Comparison of ENCODE assay signal across 8 mouse cellular contexts in genomic region chr4:117124518-117125347, GRCm38 (mm10). TPM values are rescaled to one million over a fixed set of nuclear protein-coding genes. Genes with fewer than 3 reads are reported as not detected.
DNase-seq lines count a peak whose midpoint lies in the region; ATAC-seq and TF ChIP-seq lines count a peak whose summit lies in the region.

No protein-coding gene starts in this region.

- H3K9ac ChIP-seq in ES-Bruce4 (ENCODE audit: low read depth, poor library complexity, severe bottlenecking), result peak overlapping the region; percentile 93
- H3K9ac ChIP-seq in forebrain, embryonic 15.5 days (replicated peaks), result peak overlapping the region; percentile 14; the same call in 1 of the 2 replicates
- H3K9ac ChIP-seq in liver, embryonic 15.5 days, result no peak overlapping the region
- H3K9ac ChIP-seq in neural tube, embryonic 13.5 days, result peak overlapping the region; percentile 64

- peak overlapping the region; percentile 81 for H3K4me3 ChIP-seq in ES-Bruce4 (ENCODE audit: low read depth, low read length)
- no peak overlapping the region for H3K4me3 ChIP-seq in forebrain, embryonic 15.5 days
- H3K4me3 ChIP-seq in liver, embryonic 15.5 days (replicated peaks), result no peak overlapping the region; the same call in 1 of the 2 replicates
- no peak overlapping the region for H3K4me3 ChIP-seq in neural tube, embryonic 13.5 days

- H3K27me3 ChIP-seq in ES-Bruce4 (ENCODE audit: control insufficient read depth, insufficient read depth, low read length, poor library complexity, severe bottlenecking), result no peaks in the 10 kb centered on the region
- no peaks in the 10 kb centered on the region for H3K27me3 ChIP-seq in forebrain, embryonic 15.5 days
- no peaks in the 10 kb centered on the region for H3K27me3 ChIP-seq in liver, embryonic 15.5 days
- no peaks in the 10 kb centered on the region for H3K27me3 ChIP-seq in neural tube, embryonic 13.5 days

- H3K4me1 ChIP-seq in ES-Bruce4 (ENCODE audit: control insufficient read depth, insufficient read depth, low read length), result peaks cover 4% of the 10 kb centered on the region
- peaks cover 24% of the 10 kb centered on the region for H3K4me1 ChIP-seq in forebrain, embryonic 15.5 days
- H3K4me1 ChIP-seq in liver, embryonic 15.5 days (replicated peaks), result peaks cover 56% of the 10 kb centered on the region
- H3K4me1 ChIP-seq in neural tube, embryonic 13.5 days (replicated peaks), result peaks cover 29% of the 10 kb centered on the region

- no peak for TF ChIP-seq EP300 in ES-Bruce4 (IDR thresholded peaks at IDR 0.05; ENCODE audit: insufficient read depth, low read depth, low read length)

- H3K4me2 ChIP-seq in forebrain, embryonic 15.5 days (replicated peaks), result no peak overlapping the region
- H3K4me2 ChIP-seq in liver, embryonic 15.5 days, result peak overlapping the region; percentile 41
- H3K4me2 ChIP-seq in neural tube, embryonic 13.5 days, result peak overlapping the region; percentile 24; the same call in 1 of the 2 replicates

- TF ChIP-seq CTCF in ES-Bruce4 (IDR thresholded peaks at IDR 0.05; ENCODE audit: low read depth, low read length), result no peak

- 77% methylated on average over 14 of the region's 14 CpGs for WGBS in forebrain, embryonic 15.5 days
- WGBS in liver, embryonic 15.5 days (ENCODE audit: insufficient replicate concordance), result 11% methylated on average over 14 of the region's 14 CpGs
- 73% methylated on average over 14 of the region's 14 CpGs for WGBS in neural tube, embryonic 13.5 days

- TF ChIP-seq POLR2A in ES-Bruce4 (IDR thresholded peaks at IDR 0.05; ENCODE audit: insufficient read depth, low read length), result no peak

- H3K36me3 ChIP-seq in ES-Bruce4 (ENCODE audit: control insufficient read depth, insufficient read depth, low read length, poor library complexity, severe bottlenecking), result no peaks in the 10 kb centered on the region; the same call in 1 of the 2 replicates
- H3K36me3 ChIP-seq in forebrain, embryonic 15.5 days, result no peaks in the 10 kb centered on the region
- peaks cover 11% of the 10 kb centered on the region; the same call in 1 of the 2 replicates for H3K36me3 ChIP-seq in liver, embryonic 15.5 days (replicated peaks)
- peaks cover 18% of the 10 kb centered on the region for H3K36me3 ChIP-seq in neural tube, embryonic 13.5 days

- peak; percentile 94 for DNase-seq in 416B (ENCODE audit: low read depth)
- peak; percentile 96 for DNase-seq in induced T-regulatory cell, adult 2 months (ENCODE audit: low read depth)
- no peak for DNase-seq in frontal cortex, postnatal 25 days (ENCODE audit: low spot score in 2 of 2)

- no peaks in the 10 kb centered on the region for H3K9me3 ChIP-seq in ES-Bruce4 (replicated peaks; ENCODE audit: control insufficient read depth, insufficient read depth, low read length, poor library complexity, severe bottlenecking)
- H3K9me3 ChIP-seq in forebrain, embryonic 15.5 days, result no peaks in the 10 kb centered on the region
- H3K9me3 ChIP-seq in liver, embryonic 15.5 days (replicated peaks), result no peaks in the 10 kb centered on the region
- H3K9me3 ChIP-seq in neural tube, embryonic 13.5 days, result no peaks in the 10 kb centered on the region

- no peak for ATAC-seq in forebrain, embryonic 15.5 days (replicated peaks)
- no peak for ATAC-seq in liver, embryonic 15.5 days (ENCODE audit: insufficient read depth)
- ATAC-seq in neural tube, embryonic 13.5 days (ENCODE audit: low read depth), result no peak
- no peak for ATAC-seq in frontal cortex, adult (ENCODE audit: low TSS enrichment)

- peak overlapping the region; percentile 95 for H3K27ac ChIP-seq in ES-Bruce4 (ENCODE audit: insufficient read depth, low read length)
- peak overlapping the region; percentile 78 for H3K27ac ChIP-seq in forebrain, embryonic 15.5 days (replicated peaks)
- H3K27ac ChIP-seq in liver, embryonic 15.5 days (replicated peaks), result peak overlapping the region; percentile 78
- H3K27ac ChIP-seq in neural tube, embryonic 13.5 days (replicated peaks), result peak overlapping the region; percentile 87

RNA-seq across cellular contexts. Expression of gene Btbd19, which starts 0.8 kb away (rescaled TPM):
- polyA plus RNA-seq in ES-Bruce4 (2011; ENCODE audit: insufficient read depth, insufficient read length, low read depth, missing spikeins), result 60.9 and 65.8 TPM in 2 replicates
- 4.4 and 4.6 TPM in 2 replicates for polyA plus RNA-seq in forebrain, embryonic 15.5 days (2015; fragmentation: Nextera tagmentation; extraction: Ambion mirVana)
- 2.9 and 3.2 TPM in 2 replicates for polyA plus RNA-seq in liver, embryonic 15.5 days (2015; fragmentation: Nextera tagmentation; extraction: Ambion mirVana)
- 3.2 and 4.7 TPM in 2 replicates for polyA plus RNA-seq in neural tube, embryonic 13.5 days (2015; fragmentation: Nextera tagmentation; extraction: Ambion mirVana)

RNA-seq across cellular contexts. Expression of gene Tctex1d4, which starts 1.9 kb away (rescaled TPM):
- not detected in 2 replicates for polyA plus RNA-seq in ES-Bruce4 (2011; ENCODE audit: insufficient read depth, insufficient read length, low read depth, missing spikeins)
- polyA plus RNA-seq in forebrain, embryonic 15.5 days (2015; fragmentation: Nextera tagmentation; extraction: Ambion mirVana), result 0.37 TPM in 1 of 2 replicates, not detected in the other
- 0.12 TPM in 1 of 2 replicates, not detected in the other for polyA plus RNA-seq in liver, embryonic 15.5 days (2015; fragmentation: Nextera tagmentation; extraction: Ambion mirVana)
- polyA plus RNA-seq in neural tube, embryonic 13.5 days (2015; fragmentation: Nextera tagmentation; extraction: Ambion mirVana), result not detected in 2 replicates

RNA-seq across cellular contexts. Expression of gene Plk3, which starts 9.0 kb away (rescaled TPM):
- polyA plus RNA-seq in ES-Bruce4 (2011; ENCODE audit: insufficient read depth, insufficient read length, low read depth, missing spikeins), result 12.1 and 12.5 TPM in 2 replicates
- polyA plus RNA-seq in forebrain, embryonic 15.5 days (2015; fragmentation: Nextera tagmentation; extraction: Ambion mirVana), result 8.6 and 8.8 TPM in 2 replicates
- polyA plus RNA-seq in liver, embryonic 15.5 days (2015; fragmentation: Nextera tagmentation; extraction: Ambion mirVana), result 2.5 and 3.2 TPM in 2 replicates
- polyA plus RNA-seq in neural tube, embryonic 13.5 days (2015; fragmentation: Nextera tagmentation; extraction: Ambion mirVana), result 16.0 and 20.7 TPM in 2 replicates

RNA-seq across cellular contexts. Expression of gene Ptch2, which starts 28.9 kb away (rescaled TPM):
- polyA plus RNA-seq in ES-Bruce4 (2011; ENCODE audit: insufficient read depth, insufficient read length, low read depth, missing spikeins), result 4.5 and 5.7 TPM in 2 replicates
- 3.6 and 3.8 TPM in 2 replicates for polyA plus RNA-seq in forebrain, embryonic 15.5 days (2015; fragmentation: Nextera tagmentation; extraction: Ambion mirVana)
- 0.56 and 0.66 TPM in 2 replicates for polyA plus RNA-seq in liver, embryonic 15.5 days (2015; fragmentation: Nextera tagmentation; extraction: Ambion mirVana)
- polyA plus RNA-seq in neural tube, embryonic 13.5 days (2015; fragmentation: Nextera tagmentation; extraction: Ambion mirVana), result 6.4 and 7.4 TPM in 2 replicates

RNA-seq across cellular contexts. Expression of gene Rps8, which starts 31.3 kb away (rescaled TPM):
- 2,253 and 2,515 TPM in 2 replicates for polyA plus RNA-seq in ES-Bruce4 (2011; ENCODE audit: insufficient read depth, insufficient read length, low read depth, missing spikeins)
- polyA plus RNA-seq in forebrain, embryonic 15.5 days (2015; fragmentation: Nextera tagmentation; extraction: Ambion mirVana), result 478 and 525 TPM in 2 replicates
- 536 and 611 TPM in 2 replicates for polyA plus RNA-seq in liver, embryonic 15.5 days (2015; fragmentation: Nextera tagmentation; extraction: Ambion mirVana)
- polyA plus RNA-seq in neural tube, embryonic 13.5 days (2015; fragmentation: Nextera tagmentation; extraction: Ambion mirVana), result 493 and 532 TPM in 2 replicates

Comparison
In these comparisons a context has a peak if more than half of its experiments do, and no peak if none do; other contexts are left out.
1. DNase-seq: peak in 416B (single experiment) and induced T-regulatory cell, adult 2 months (single experiment); none in frontal cortex, postnatal 25 days (0 of 2).
2. RNA of gene Btbd19, which starts 0.8 kb away (polyA plus RNA-seq): 60.9 to 65.8 TPM in ES-Bruce4; 4.4 to 4.6 TPM in forebrain, embryonic 15.5 days, 2.9 to 3.2 TPM in liver, embryonic 15.5 days and 3.2 to 4.7 TPM in neural tube, embryonic 13.5 days; every median in the first group is over 10 times any median in the second.
3. Peak in every context shown above with its lines, with median percentiles within 50 percentile points of each other: H3K27ac ChIP-seq.